Mouse (Mus musculus) embryonic facial prominence, embryonic 15.5 days (tissue): Measurements from ENCODE around the gene Ccdc80. TPM values are rescaled to one million over a fixed set of nuclear protein-coding genes. Genes with fewer than 3 reads are reported as not detected.

Source experiments
- ATAC-seq: fragments of 200-750 bp; cut with Nextera tagmentation; 2 replicates; pipeline ENCODE4 v1.8.0; 2017; ENCODE audit warnings: low read depth, moderate TSS enrichment; ENCODE audit not compliant: insufficient number of reproducible peaks, low FRiP score, low TSS enrichment
- H3K27ac ChIP-seq: fragments of 300-500 bp; sonication (generic); replicated peaks from 2 replicates; pipeline ENCODE4 v1.5.1; 2015; ENCODE audit warnings: mild to moderate bottlenecking, inconsistent platforms
- H3K27me3 ChIP-seq: fragments of 300-500 bp; sonication (generic); 2 replicates; pipeline ENCODE4 v1.6.1; 2015; ENCODE audit warnings: inconsistent platforms
- H3K36me3 ChIP-seq: fragments of 300-500 bp; sonication (generic); 2 replicates; pipeline ENCODE4 v1.6.1; 2015; ENCODE audit warnings: mild to moderate bottlenecking, inconsistent platforms
- H3K4me1 ChIP-seq: fragments of 300-500 bp; sonication (generic); 2 replicates; pipeline ENCODE4 v1.6.1; 2015; ENCODE audit warnings: inconsistent platforms
- H3K4me2 ChIP-seq: fragments of 300-500 bp; sonication (generic); replicated peaks from 2 replicates; pipeline ENCODE4 v1.6.1; 2015; ENCODE audit warnings: mild to moderate bottlenecking, inconsistent platforms
- H3K4me3 ChIP-seq: fragments of 300-500 bp; sonication (generic); replicated peaks from 2 replicates; pipeline ENCODE4 v1.5.1; 2015; ENCODE audit warnings: mild to moderate bottlenecking, inconsistent platforms
- H3K9ac ChIP-seq: fragments of 300-500 bp; sonication (generic); 2 replicates; pipeline ENCODE4 v1.6.1; 2015; ENCODE audit warnings: inconsistent platforms
- H3K9me3 ChIP-seq: fragments of 300-500 bp; sonication (generic); replicated peaks from 2 replicates; pipeline ENCODE4 v1.6.1; 2016; ENCODE audit warnings: inconsistent platforms
- WGBS: fragments of 180-500 bp; shearing (Covaris S2); methylation state at CpG from one replicate; pipeline ENCODE4 v1.1.7; 2015; 5-methylcytosine and 5-hydroxymethylcytosine counted together
- polyA plus RNA-seq: library from polyadenylated mRNA; unstranded; fragments of >200 nt; fragmentation: Nextera tagmentation; extraction: Ambion mirVana; gene quantifications from 2 replicates; pipeline ENCODE4 v1.2.1, GENCODE M21; 2015

Ccdc80 gene
- polyA plus RNA-seq, 1 experiment from 2014 or later: 76.0 TPM

DNA sequence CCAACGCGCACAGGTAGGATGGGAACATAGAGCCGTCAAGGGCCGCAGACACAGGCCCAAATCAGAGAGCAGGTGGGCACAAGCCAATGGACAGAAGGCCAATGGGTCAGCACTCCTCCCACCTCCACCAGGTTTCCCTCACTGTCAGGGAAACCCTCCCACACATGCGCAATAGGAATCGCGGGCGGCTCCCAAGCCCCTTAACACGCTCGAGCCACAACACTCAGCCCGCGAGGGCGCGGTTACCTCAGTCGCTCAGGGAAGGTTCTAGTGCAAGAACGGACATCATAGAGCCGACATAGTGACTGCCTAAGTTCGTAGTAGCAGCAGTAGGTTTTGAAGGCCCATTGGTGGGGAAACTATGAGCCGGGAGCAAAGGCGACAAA is 64.9 kb downstream of the Ccdc80 start:
- H3K4me1 ChIP-seq: peaks cover 14% of the 10 kb centered on the region
- WGBS: 1% methylated on average over 20 of the region's 20 CpGs
- peak overlapping the region; percentile 82 for H3K4me2 ChIP-seq
- no peaks in the 10 kb centered on the region for H3K9me3 ChIP-seq
- H3K36me3 ChIP-seq: no peaks in the 10 kb centered on the region
- H3K27ac ChIP-seq: peak overlapping the region; percentile 97
- no peaks in the 10 kb centered on the region for H3K27me3 ChIP-seq
- peak; percentile 77 for ATAC-seq
- H3K9ac ChIP-seq: peak overlapping the region; percentile 72
- peak overlapping the region; percentile 98 for H3K4me3 ChIP-seq

DNA sequence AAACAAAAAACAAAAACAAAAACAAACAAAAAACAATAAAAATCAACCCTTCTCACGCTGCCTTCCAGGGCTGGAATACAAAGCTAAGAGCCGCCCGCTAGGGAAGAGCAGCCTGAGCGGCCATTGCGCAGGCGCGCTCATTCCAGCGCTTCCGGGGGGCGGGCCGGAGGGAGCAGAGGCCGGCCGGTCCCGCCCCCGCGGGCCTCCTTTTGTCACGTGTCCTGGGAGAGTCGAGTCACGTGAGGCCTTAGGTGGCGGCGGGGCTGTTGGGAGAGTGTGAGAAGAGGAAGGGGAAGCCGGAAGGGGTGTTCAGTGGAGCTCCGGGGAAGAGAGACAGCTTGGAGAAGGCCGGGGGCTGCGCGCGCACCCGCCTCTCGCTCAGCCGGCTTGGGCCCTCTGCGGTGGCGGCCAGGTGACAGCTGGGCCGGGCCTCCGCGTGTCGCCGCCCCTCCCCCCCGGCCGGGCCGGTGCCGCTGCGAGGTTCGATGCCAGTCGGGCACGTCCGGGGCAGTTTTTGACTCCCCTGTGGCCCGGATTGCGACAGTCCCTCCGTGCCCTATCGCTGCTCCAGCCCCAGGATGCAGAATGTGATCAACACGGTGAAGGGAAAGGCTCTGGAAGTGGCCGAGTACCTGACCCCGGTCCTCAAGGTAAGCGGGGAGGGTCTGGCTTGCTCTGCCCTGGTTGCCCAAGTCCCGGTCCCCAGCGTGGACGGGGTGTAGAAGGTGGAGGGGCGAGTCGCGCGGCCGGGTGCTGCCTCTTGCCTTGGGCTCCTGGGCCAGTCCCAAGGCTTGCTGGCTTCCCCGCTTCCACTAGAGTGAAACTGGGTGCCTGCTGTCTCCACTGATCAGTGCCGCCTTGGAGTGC is 65.6 kb downstream of the Ccdc80 start, which contains the start of the genes Slc35a5 and Atg3:
Gene Slc35a5, minus strand, starts transcription at position 185 of the 867 bp plus-strand sequence.
Gene Atg3, plus strand, starts transcription at position 264 of the 867 bp plus-strand sequence.
- 0 out of 2 replicates have a peak, but pooled peaks cover 3% of the 10 kb centered on the region for H3K36me3 ChIP-seq
- WGBS: under 1% methylated on average over 59 of the region's 64 CpGs

DNA sequence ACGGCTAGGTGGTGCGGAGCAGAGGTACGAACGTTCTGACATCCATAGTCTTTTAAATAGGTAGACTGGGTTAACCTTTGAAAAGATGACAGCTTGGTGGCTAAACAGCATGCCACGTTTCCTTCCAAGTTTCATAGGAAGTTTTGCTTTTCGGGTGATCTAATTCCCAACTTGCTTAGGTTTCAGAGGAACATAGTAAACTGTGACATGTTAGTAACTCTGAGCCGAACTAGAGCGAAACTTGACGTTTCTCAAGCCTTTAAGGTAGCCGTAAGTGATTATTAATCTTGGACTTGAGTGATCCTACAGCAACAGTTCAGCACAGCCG is 66.2 kb downstream of the Ccdc80 start:
- peak overlapping the region; percentile 97 for H3K27ac ChIP-seq
- H3K4me1 ChIP-seq: peaks cover 14% of the 10 kb centered on the region
- ATAC-seq: no peak
- H3K4me2 ChIP-seq: peak overlapping the region; percentile 82
- 0 out of 2 replicates have a peak, but pooled peaks cover 3% of the 10 kb centered on the region for H3K36me3 ChIP-seq
- WGBS: 4% methylated on average over 11 of the region's 11 CpGs
- no peaks in the 10 kb centered on the region for H3K27me3 ChIP-seq
- H3K9ac ChIP-seq: peak overlapping the region; percentile 93
- H3K9me3 ChIP-seq: no peaks in the 10 kb centered on the region
- peak overlapping the region; percentile 98 for H3K4me3 ChIP-seq

More for the DNA sequence above, 65.6 kb downstream of the Ccdc80 start, which contains the start of the genes Slc35a5 and Atg3:
- H3K4me2 ChIP-seq: peak within 1 kb of the TSS; percentile 82
- H3K4me1 ChIP-seq: peaks cover 14% of the 10 kb centered on the region
- peak; percentile 99 for ATAC-seq
- peak within 1 kb of the TSS; percentile 97 for H3K27ac ChIP-seq
- H3K9me3 ChIP-seq: no peaks in the 10 kb centered on the region
- peak within 1 kb of the TSS; percentile 93 for H3K9ac ChIP-seq
- H3K4me3 ChIP-seq: peak within 1 kb of the TSS; percentile 98
- H3K27me3 ChIP-seq: no peaks in the 10 kb centered on the region

Other genes with a start within 250 kb of the Ccdc80 start
- not detected in 2 replicates for gene Cd200r2, start 226.3 kb upstream of the Ccdc80 start, polyA plus RNA-seq
- 2.8 and 3.3 TPM in 2 replicates for gene Cd200r3, start 149.7 kb upstream of the Ccdc80 start, polyA plus RNA-seq
- 16.8 and 17.0 TPM in 2 replicates for gene Slc35a5, start 65.3 kb downstream of the Ccdc80 start, polyA plus RNA-seq
- 39.0 and 42.4 TPM in 2 replicates for gene Atg3, start 65.4 kb downstream of the Ccdc80 start, polyA plus RNA-seq
- gene Btla, start 130.9 kb downstream of the Ccdc80 start, polyA plus RNA-seq: 0.64 and 0.83 TPM in 2 replicates